Mouse (Mus musculus) cortical plate, adult 2 months (tissue): ENCODE results near the gene Kif26a. TPM values are rescaled to one million over a fixed set of nuclear protein-coding genes. Genes with fewer than 3 reads are reported as not detected.

Experiments
- H3K27ac ChIP-seq: fragments of 200-500 bp; 2 replicates; pipeline ENCODE4 v1.5.1; 2012; ENCODE audit warnings: low read length, control low read depth, inconsistent platforms; ENCODE audit not compliant: insufficient read depth
- H3K4me1 ChIP-seq: fragments of 200-500 bp; 2 replicates; pipeline ENCODE4 v1.6.1; 2011; ENCODE audit warnings: low read length; ENCODE audit not compliant: control insufficient read depth, insufficient read depth
- H3K4me3 ChIP-seq: fragments of 200-500 bp; 2 replicates; pipeline ENCODE4 v1.5.1; 2011; ENCODE audit warnings: mild to moderate bottlenecking, low read length, control low read depth; ENCODE audit not compliant: insufficient read depth
- CTCF ChIP-seq: fragments of 200-500 bp; IDR thresholded peaks from 2 replicates; pipeline ENCODE4 v1.5.1; 2011; ENCODE audit warnings: mild to moderate bottlenecking, control low read depth, low read length; ENCODE audit not compliant: insufficient read depth; ENCODE audit errors: extremely low read depth
- POLR2A ChIP-seq: fragments of 200-500 bp; IDR thresholded peaks from 2 replicates; pipeline ENCODE4 v1.6.1; 2011; ENCODE audit warnings: mild to moderate bottlenecking, low read length, control low read depth; ENCODE audit not compliant: insufficient read depth; ENCODE audit errors: extremely low read depth
- polyA plus RNA-seq: library from polyadenylated mRNA; depleted of rRNA; stranded (reverse); fragments of >200 nt; gene quantifications from 2 replicates; pipeline ENCODE4 v1.2.3, GENCODE M21; 2012

The Kif26a gene
- polyA plus RNA-seq, 1 experiment, result 3.3 TPM

DNA sequence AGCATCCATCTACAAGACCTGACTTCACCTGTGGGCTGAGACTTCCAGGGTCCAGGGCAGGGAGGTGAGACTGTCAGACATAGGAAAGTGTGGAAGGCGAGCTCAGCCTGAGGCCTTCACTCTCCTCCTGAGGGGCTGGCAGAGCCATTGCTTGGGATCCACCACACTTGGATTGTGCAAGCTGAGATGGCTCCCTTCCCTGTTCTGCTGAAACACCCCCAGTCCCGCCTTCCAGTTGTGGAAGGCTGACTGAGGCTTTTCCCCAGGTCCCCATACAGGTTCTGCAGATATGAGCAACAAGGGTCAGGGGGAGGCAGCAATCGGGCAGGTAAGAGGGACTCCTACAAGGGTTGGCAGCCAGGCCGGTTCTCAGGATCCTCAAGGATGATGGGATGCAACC lies 17.5 kb upstream of the Kif26a start:
- no peaks in the 10 kb centered on the region for H3K4me1 ChIP-seq
- H3K27ac ChIP-seq, result no peak overlapping the region
- no peak overlapping the region for H3K4me3 ChIP-seq
- TF ChIP-seq CTCF (no peak), POLR2A (no peak)

DNA sequence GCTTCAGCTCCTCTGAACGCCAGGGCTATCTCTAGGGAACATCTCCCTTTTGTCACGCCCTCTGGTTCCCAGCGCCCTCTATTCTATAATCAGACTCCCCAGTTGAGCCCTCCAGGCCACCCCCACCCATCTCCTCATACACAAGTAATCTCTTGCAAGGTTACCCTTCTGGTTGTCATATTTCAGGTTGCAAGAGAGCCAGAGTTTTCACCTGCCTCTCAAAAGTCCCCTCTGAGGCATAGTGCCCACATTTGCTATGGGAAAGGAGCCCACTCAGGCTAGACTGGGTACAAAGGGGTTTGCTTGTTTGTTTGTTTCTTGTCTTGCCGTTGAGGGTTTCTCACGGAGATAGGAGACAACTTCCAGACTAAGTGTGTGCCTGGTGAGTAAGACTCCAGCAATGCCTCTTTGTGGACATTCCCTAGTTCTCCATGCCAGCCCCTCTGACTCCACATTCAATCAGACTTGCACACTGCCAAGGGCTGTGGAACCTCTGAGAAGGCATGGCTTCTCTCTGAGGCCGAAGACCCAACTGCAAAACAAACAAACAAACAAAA lies 16.6 kb upstream of the Kif26a start:
- TF ChIP-seq CTCF (no peak), POLR2A (no peak)
- Histone ChIP-seq H3K4me1 (no peaks in the 10 kb centered on the region), H3K27ac (no peak overlapping the region), H3K4me3 (no peak overlapping the region; the same call in 1 of the 2 replicates)

DNA sequence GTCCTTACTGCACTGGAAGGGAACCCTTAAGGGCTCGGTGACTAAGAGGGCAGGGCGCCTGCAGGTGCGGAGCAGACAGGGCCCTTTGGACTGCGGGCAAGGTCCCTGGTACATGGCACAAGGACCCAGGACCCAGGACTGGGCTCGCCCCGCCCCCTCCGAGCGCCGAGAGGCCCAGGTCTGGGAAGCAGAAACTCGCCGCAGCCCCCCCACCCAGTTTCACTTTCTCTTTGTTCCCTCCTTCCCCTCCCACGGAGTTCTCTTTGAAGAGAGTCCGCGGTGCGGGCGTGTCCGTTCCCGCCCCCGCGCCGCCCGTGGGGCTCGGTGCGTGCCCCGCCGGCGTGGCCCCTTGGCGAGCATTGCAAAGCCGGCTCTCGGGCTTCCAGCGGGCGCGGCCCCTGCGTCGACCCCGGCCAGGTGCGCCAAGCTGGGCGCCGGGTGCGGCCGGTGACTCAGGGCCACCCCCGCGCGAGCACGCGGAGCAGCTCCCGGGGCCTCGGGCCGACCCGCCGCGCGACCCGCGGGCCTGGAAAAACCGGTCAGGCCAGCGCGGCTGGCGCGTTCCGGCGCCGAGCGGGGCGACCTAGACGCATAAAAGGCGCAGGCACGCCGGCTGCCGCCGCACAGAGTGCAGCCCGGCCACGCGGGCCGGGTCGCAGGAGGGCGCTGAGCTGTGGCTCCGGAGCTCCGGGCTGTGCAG lies 15.7 kb upstream of the Kif26a start:
- TF ChIP-seq CTCF (no peak), POLR2A (no peak)
- no peaks in the 10 kb centered on the region for H3K4me1 ChIP-seq
- no peak overlapping the region for H3K27ac ChIP-seq
- peak overlapping the region; percentile 32 for H3K4me3 ChIP-seq

DNA sequence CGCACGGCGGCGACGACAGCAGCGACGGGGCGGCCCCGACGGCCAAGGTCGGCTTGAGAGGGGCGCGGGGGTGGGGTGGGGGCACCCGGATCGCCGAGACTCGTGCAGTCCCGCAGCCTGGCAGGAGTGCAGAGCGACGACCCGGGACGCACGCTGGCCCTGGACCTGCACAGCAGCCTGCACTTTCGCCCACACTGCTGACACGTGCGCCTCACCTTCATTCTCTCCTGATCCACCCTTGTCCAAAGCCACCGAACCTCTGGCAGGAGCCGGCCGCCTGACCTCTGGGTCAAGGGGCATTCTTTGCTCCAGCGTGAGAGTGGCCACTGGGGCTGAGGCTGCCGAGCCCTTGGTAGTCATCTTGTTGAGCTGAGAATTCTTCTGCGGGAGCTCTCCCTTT lies 15.1 kb upstream of the Kif26a start:
- H3K4me3 ChIP-seq, result peak overlapping the region; percentile 32; the same call in 1 of the 2 replicates
- H3K4me1 ChIP-seq, result no peaks in the 10 kb centered on the region
- no peak overlapping the region for H3K27ac ChIP-seq
- TF ChIP-seq CTCF (no peak), POLR2A (no peak)

DNA sequence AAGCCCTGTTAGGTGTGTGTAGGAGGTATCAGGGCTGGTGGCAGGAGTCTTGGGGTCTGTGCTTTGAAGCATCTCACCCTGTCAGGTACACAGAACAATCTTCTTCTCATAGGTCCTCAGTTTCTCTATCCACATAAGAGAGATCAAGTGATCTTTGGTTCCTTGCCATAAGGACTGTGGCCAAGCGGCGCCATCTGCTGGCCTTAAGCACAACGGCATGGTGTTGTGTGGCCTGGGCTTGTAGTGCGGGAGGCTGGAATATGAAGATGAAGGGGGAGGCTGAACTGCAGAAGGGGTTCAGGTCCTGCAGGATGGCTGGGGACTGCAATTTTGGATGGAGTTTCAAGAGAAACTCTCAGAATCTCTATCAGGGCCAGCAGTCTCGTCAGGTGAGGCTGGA lies 5.8 kb upstream of the Kif26a start:
- H3K4me3 ChIP-seq, result no peak overlapping the region
- no peak overlapping the region for H3K27ac ChIP-seq
- no peaks in the 10 kb centered on the region for H3K4me1 ChIP-seq
- TF ChIP-seq CTCF (peak; percentile 97), POLR2A (no peak)

DNA sequence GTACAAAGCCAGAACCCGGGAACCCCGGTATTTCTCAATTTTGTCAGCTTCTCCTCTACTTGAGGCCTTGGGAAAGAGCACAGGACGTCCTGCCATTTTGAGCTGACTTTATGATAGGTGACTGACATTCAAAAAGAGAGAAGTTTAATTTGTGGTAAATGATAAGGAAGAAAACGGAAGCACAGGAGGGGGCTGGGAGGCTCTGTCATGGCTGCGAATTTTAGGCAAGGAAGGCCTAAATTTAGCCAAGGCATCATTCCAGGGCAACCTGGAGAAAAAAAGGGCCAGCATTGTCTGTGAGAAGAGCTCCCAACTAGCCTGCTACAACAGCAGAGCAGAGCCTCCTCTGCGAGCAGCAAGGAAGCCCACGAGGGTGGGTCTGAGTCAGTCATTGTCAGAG lies 5.3 kb upstream of the Kif26a start:
- no peak overlapping the region for H3K27ac ChIP-seq
- H3K4me3 ChIP-seq, result no peak overlapping the region
- TF ChIP-seq CTCF (no peak), POLR2A (no peak)
- no peaks in the 10 kb centered on the region for H3K4me1 ChIP-seq

DNA sequence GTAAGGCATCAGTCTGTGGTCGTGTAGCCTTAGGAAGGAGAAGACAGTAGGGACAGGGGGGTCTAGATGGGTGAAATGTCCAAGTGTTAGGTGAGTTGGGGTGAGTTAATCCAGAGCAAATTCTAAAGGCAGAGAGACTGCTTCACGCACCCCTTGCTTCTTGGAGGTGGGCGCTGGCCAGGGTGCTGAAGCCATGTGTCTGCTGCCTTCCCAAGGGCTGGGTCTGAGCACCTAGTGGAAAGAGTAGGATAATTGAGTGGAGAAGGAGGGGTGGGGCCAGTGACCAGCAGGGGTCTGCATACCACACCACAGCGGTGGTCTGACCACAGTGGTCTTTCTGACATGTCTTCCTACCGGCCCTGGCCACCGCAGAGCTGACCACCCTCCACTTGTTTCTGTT lies 4.7 kb upstream of the Kif26a start:
- no peaks in the 10 kb centered on the region for H3K4me1 ChIP-seq
- no peak overlapping the region for H3K27ac ChIP-seq
- no peak overlapping the region for H3K4me3 ChIP-seq
- TF ChIP-seq POLR2A (no peak), CTCF (no peak)

DNA sequence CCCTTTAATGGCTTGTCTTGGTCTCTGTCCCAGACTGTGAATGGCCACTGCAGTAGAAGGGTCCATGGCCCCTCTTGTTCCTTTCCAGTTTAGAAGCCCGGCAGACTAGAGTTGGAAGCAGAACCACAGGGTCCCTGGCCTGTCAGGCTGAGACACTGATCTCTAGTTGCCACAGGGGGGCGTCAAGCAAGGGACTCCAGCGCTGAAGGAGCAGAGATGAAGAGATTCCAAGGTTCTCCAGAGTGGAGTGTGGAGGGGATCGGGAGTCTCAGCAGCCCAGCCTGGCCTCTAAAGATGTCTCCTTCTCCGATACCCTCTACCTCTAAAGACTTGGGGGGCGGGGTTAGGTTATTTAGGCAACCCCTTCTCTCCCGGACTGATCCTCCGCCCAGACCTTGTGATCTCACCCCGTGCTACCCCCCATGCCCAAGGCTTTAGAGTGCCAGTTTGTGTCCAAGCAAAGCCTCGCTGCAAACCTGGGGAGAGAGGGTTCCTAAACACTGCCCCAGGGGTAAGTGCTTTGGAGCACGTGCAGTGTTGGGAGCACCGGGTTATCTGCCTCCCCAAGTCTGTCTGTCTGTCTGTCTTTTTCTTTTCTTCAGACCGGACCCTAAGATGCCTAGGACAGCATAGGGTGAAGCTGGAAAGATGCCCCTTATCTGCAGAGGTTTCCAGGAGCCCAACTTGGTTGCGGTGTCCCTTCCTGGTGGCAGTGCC lies 2.7 kb upstream of the Kif26a start:
- H3K4me1 ChIP-seq, result no peaks in the 10 kb centered on the region
- TF ChIP-seq POLR2A, result no peak
- TF ChIP-seq CTCF, result peak; percentile 51
- H3K27ac ChIP-seq, result no peak overlapping the region
- H3K4me3 ChIP-seq, result peak overlapping the region; percentile 49; the same call in 1 of the 2 replicates

DNA sequence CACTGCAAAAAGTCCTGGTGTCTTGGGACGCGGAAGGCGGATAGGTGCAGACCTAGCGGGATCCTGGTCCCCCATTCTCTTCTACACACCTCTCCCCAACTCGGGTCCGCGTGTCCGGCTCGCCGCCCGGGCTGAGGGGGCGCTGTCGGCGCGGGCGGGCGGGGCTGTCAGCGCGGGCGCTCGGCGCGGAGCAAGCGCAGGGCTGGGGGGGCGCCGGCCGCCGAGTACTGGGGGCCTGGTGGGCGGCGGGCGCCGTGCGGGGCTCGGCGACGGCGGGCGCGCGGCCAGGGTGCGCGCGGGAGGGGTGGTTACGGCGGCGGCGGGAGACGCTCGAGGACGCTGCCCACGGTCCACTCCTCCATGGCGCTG lies 2.2 kb upstream of the Kif26a start:
- Histone ChIP-seq H3K27ac (no peak overlapping the region), H3K4me3 (peak overlapping the region; percentile 49; the same call in 1 of the 2 replicates), H3K4me1 (no peaks in the 10 kb centered on the region)
- TF ChIP-seq POLR2A (no peak), CTCF (no peak)
